Mouse (Mus musculus) testis, adult 2 months (tissue): ENCODE measurements around the gene Sertad2.

ENCODE experiments used
- CTCF ChIP-seq: fragments of 200-500 bp; IDR thresholded peaks from 2 replicates; pipeline ENCODE4 v1.5.1; 2012; ENCODE audit warnings: low read depth, mild to moderate bottlenecking, inconsistent platforms, low read length, moderate library complexity; ENCODE audit not compliant: control insufficient read depth, insufficient read depth, insufficient replicate concordance
- POLR2A ChIP-seq: fragments of 200-500 bp; IDR thresholded peaks from 2 replicates; pipeline ENCODE4 v1.6.1; 2012; ENCODE audit warnings: low read depth, mild to moderate bottlenecking, inconsistent platforms, low read length, moderate library complexity; ENCODE audit not compliant: control insufficient read depth

- TF ChIP-seq CTCF (no peak), POLR2A (no peak)
Measured at GRCm38 (mm10) chr11:20533231-20533630, 9.8 kb upstream of the Sertad2 start.
